Mouse (Mus musculus): ENCODE measurements around the gene Flot2.

GRCm38 (mm10) chr11:78067566-78067965 lies 29.8 kb downstream of the Flot2 start:
- TF ChIP-seq CTCF (IDR thresholded peaks at IDR 0.05; ENCODE audit: low read depth, low read length) (no peak), POLR2A (IDR thresholded peaks at IDR 0.05; ENCODE audit: extremely low read depth, insufficient read depth, low read length) (no peak)
